Mouse (Mus musculus) neural tube, embryonic 13.5 days (tissue): ENCODE results near the gene Rnf11. TPM values are rescaled to one million over a fixed set of nuclear protein-coding genes. Genes with fewer than 3 reads are reported as not detected.

Experiments
- ATAC-seq: fragments of 200-750 bp; cut with Nextera tagmentation; 2 replicates; pipeline ENCODE4 v1.8.0; 2017; ENCODE audit warnings: low read depth, mild to moderate bottlenecking, moderate TSS enrichment, moderate library complexity
- H3K27ac ChIP-seq: fragments of 300-500 bp; sonication (generic); replicated peaks from 2 replicates; pipeline ENCODE4 v1.5.1; 2015; ENCODE audit warnings: moderate library complexity, mild to moderate bottlenecking, inconsistent platforms
- H3K27me3 ChIP-seq: fragments of 300-500 bp; sonication (generic); 2 replicates; pipeline ENCODE4 v1.6.1; 2015; ENCODE audit warnings: mild to moderate bottlenecking, inconsistent platforms
- H3K36me3 ChIP-seq: fragments of 300-500 bp; sonication (generic); 2 replicates; pipeline ENCODE4 v1.6.1; 2015; ENCODE audit warnings: mild to moderate bottlenecking, inconsistent platforms
- H3K4me1 ChIP-seq: fragments of 300-500 bp; sonication (generic); replicated peaks from 2 replicates; pipeline ENCODE4 v1.6.1; 2015; ENCODE audit warnings: inconsistent platforms
- H3K4me2 ChIP-seq: fragments of 300-500 bp; sonication (generic); 2 replicates; pipeline ENCODE4 v1.6.1; 2015; ENCODE audit warnings: inconsistent platforms, mild to moderate bottlenecking, moderate library complexity
- H3K4me3 ChIP-seq: fragments of 300-500 bp; sonication (generic); 2 replicates; pipeline ENCODE4 v1.5.1; 2015; ENCODE audit warnings: mild to moderate bottlenecking, inconsistent platforms
- H3K9ac ChIP-seq: fragments of 300-500 bp; sonication (generic); 2 replicates; pipeline ENCODE4 v1.6.1; 2015; ENCODE audit warnings: moderate library complexity, mild to moderate bottlenecking, inconsistent platforms
- H3K9me3 ChIP-seq: fragments of 300-500 bp; sonication (generic); 2 replicates; pipeline ENCODE4 v1.6.1; 2016; ENCODE audit warnings: inconsistent platforms
- WGBS: fragments of 180-500 bp; shearing (Covaris S2); methylation state at CpG from one replicate; pipeline ENCODE4 v1.1.7; 2015; 5-methylcytosine and 5-hydroxymethylcytosine counted together
- polyA plus RNA-seq: library from polyadenylated mRNA; unstranded; fragments of >200 nt; fragmentation: Nextera tagmentation; extraction: Ambion mirVana; gene quantifications from 2 replicates; pipeline ENCODE4 v1.2.1, GENCODE M21; 2015

Rnf11 gene
- polyA plus RNA-seq, 1 experiment from 2014 or later: 66.7 TPM

DNA sequence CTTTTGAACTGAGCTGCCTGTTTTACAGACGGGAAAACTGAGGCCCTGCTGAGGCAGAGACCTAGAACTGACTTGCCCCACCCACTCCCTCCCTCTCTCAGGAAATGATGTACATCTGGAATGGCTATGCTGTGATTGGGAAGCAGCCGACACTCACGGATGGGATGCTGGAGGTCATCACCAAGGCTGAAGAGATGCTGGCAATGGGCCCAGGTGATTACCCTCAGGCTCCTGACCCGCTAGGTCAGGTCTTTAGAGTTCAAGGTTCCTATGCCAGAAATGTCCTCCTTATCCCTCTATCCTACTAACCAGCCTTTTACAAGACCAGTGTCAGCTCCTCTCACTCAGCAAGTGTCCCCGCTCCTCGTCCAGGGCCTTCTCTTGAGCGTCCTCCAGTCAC lies 42.4 kb downstream of the Rnf11 start:
- Histone ChIP-seq H3K4me2 (no peak overlapping the region), H3K27me3 (no peaks in the 10 kb centered on the region), H3K4me3 (no peak overlapping the region), H3K9me3 (no peaks in the 10 kb centered on the region), H3K4me1 (no peaks in the 10 kb centered on the region; the same call in 1 of the 2 replicates), H3K36me3 (no peaks in the 10 kb centered on the region), H3K27ac (no peak overlapping the region), H3K9ac (no peak overlapping the region)
- 93% methylated on average over 7 of the region's 7 CpGs for WGBS
- ATAC-seq: no peak

DNA sequence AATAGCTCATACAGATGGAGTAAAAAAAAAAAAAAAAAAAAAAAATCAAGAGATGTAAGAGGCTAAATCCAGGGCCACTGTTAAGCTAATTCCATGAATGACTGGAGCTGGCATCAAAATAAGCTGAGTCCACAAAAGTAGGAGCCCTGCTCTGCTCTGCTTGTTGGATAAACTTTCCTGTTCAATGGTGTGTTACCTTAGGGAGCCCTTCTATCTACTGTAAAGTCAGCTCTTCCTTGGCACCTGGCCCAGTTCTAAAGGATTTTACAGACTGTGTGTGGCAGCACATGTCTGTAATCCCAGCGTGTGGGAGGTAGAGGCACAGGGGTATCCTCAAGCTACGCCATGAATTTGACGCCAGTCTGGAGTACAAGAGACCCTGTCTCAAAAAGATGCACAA lies 43.5 kb downstream of the Rnf11 start:
- Histone ChIP-seq H3K4me3 (no peak overlapping the region), H3K27me3 (no peaks in the 10 kb centered on the region), H3K27ac (no peak overlapping the region), H3K36me3 (no peaks in the 10 kb centered on the region), H3K4me1 (no peaks in the 10 kb centered on the region; the same call in 1 of the 2 replicates), H3K9me3 (no peaks in the 10 kb centered on the region), H3K4me2 (no peak overlapping the region), H3K9ac (no peak overlapping the region)
- WGBS: 89% methylated on average over 3 of the region's 3 CpGs
- ATAC-seq: no peak

DNA sequence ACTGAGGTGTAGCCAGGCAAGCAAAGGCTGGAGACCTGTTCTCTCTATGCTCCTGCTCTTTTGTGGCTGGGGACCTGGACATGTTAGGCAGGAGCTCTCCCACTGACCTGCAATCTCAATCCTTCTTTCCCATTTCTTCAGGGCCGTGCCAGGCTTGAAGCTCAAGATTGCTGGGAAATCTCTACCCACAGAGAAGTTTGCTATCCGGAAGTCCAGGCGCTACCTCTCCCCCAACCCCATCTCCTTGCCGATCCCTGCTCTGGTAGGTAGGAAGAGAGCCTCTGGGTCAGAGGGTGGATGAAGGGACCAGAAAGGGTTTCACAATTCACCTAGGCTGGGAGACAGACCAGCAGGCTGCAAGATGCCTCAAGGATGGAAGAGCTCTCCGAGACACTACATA lies 44.1 kb downstream of the Rnf11 start:
- Histone ChIP-seq H3K4me3 (no peak overlapping the region), H3K36me3 (no peaks in the 10 kb centered on the region), H3K4me2 (no peak overlapping the region), H3K27me3 (no peaks in the 10 kb centered on the region), H3K9me3 (no peaks in the 10 kb centered on the region), H3K9ac (no peak overlapping the region), H3K4me1 (no peaks in the 10 kb centered on the region; the same call in 1 of the 2 replicates), H3K27ac (no peak overlapping the region)
- WGBS: 94% methylated on average over 5 of the region's 5 CpGs
- ATAC-seq: no peak

DNA sequence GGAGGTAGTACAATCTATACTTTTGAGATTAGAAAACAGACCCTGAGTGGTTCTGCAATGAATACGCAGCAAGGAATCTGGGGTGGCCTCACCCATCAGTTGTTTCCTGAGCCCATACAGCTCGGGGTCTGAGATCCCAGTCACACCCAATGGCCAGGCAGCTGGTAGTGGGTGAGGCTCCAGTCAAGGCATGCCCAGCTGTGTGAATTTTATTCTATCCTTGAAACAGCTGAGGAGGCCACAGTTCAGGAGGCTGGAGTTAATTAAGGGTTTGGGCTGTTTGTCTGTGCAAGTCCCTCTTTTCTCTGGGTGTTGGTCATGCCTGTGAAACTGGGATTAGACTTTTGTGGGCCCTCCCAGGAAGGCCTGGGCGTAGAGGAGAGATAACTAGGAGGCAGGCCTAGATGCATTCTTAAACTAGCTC lies 44.7 kb downstream of the Rnf11 start:
- H3K27ac ChIP-seq: no peak overlapping the region
- WGBS: 89% methylated on average over 3 of the region's 3 CpGs
- no peak for ATAC-seq

DNA sequence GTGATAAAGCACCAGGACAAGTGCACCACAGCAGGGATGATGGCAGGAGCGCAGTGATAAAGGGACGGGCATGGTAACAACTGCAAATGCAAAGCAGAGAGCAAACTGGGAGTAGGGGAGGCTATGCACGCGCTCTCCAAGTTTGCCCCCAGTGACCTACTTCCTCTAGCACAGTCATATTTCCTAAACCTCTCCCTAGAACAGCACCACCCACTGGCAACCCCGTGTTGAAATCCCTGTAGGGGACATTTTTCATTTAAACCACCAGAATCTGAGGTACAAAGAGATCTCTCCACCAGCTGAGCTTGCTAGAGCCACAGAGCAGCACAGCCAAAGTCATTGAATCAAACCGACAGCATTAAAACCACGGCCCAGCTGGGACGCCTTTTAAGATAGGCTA lies 45.4 kb downstream of the Rnf11 start:
- Histone ChIP-seq H3K4me1 (no peaks in the 10 kb centered on the region; the same call in 1 of the 2 replicates), H3K4me2 (no peak overlapping the region), H3K9ac (no peak overlapping the region), H3K36me3 (no peaks in the 10 kb centered on the region), H3K27ac (no peak overlapping the region), H3K9me3 (no peaks in the 10 kb centered on the region), H3K27me3 (no peaks in the 10 kb centered on the region), H3K4me3 (no peak overlapping the region)
- ATAC-seq: no peak
- WGBS: 65% methylated on average over 8 of the region's 8 CpGs

More for the DNA sequence above, 44.7 kb downstream of the Rnf11 start:
- H3K4me1 ChIP-seq: no peaks in the 10 kb centered on the region; the same call in 1 of the 2 replicates
- H3K4me2 ChIP-seq: no peak overlapping the region
- no peaks in the 10 kb centered on the region for H3K36me3 ChIP-seq
- H3K9me3 ChIP-seq: no peaks in the 10 kb centered on the region
- H3K4me3 ChIP-seq: no peak overlapping the region
- H3K27me3 ChIP-seq: no peaks in the 10 kb centered on the region
- 0 out of 2 replicates have a peak overlapping the region, but pooled peaks have one; percentile 12 for H3K9ac ChIP-seq

GRCm38 (mm10) chr4:109437913-109438878 lies 46.3 kb downstream of the Rnf11 start:
- Histone ChIP-seq H3K9me3 (no peaks in the 10 kb centered on the region), H3K9ac (no peak overlapping the region), H3K27me3 (no peaks in the 10 kb centered on the region), H3K27ac (no peak overlapping the region), H3K4me3 (no peak overlapping the region), H3K4me1 (no peaks in the 10 kb centered on the region; the same call in 1 of the 2 replicates), H3K4me2 (no peak overlapping the region), H3K36me3 (no peaks in the 10 kb centered on the region)
- 47% methylated on average over 9 of the region's 9 CpGs for WGBS
- peak; percentile 60; the same call in 1 of the 2 replicates for ATAC-seq

- Histone ChIP-seq H3K27ac (no peak overlapping the region), H3K4me1 (no peaks in the 10 kb centered on the region; the same call in none of the 2 replicates), H3K9ac (no peak overlapping the region), H3K9me3 (no peaks in the 10 kb centered on the region), H3K4me2 (no peak overlapping the region), H3K4me3 (no peak overlapping the region), H3K36me3 (no peaks in the 10 kb centered on the region), H3K27me3 (no peaks in the 10 kb centered on the region)
- 93% methylated on average over 1 of the region's 1 CpGs for WGBS
- no peak for ATAC-seq
Measured at GRCm38 (mm10) chr4:109434256-109434655, 50.3 kb downstream of the Rnf11 start.

- H3K4me2 ChIP-seq: no peak overlapping the region
- WGBS: 82% methylated on average over 6 of the region's 6 CpGs
- ATAC-seq: no peak
- no peaks in the 10 kb centered on the region for H3K27me3 ChIP-seq
- no peaks in the 10 kb centered on the region; the same call in none of the 2 replicates for H3K4me1 ChIP-seq
- no peaks in the 10 kb centered on the region for H3K9me3 ChIP-seq
- H3K4me3 ChIP-seq: no peak overlapping the region
- no peak overlapping the region for H3K9ac ChIP-seq
- no peak overlapping the region for H3K27ac ChIP-seq
- H3K36me3 ChIP-seq: no peaks in the 10 kb centered on the region
Measured at GRCm38 (mm10) chr4:109433641-109434040, 50.9 kb downstream of the Rnf11 start.

DNA sequence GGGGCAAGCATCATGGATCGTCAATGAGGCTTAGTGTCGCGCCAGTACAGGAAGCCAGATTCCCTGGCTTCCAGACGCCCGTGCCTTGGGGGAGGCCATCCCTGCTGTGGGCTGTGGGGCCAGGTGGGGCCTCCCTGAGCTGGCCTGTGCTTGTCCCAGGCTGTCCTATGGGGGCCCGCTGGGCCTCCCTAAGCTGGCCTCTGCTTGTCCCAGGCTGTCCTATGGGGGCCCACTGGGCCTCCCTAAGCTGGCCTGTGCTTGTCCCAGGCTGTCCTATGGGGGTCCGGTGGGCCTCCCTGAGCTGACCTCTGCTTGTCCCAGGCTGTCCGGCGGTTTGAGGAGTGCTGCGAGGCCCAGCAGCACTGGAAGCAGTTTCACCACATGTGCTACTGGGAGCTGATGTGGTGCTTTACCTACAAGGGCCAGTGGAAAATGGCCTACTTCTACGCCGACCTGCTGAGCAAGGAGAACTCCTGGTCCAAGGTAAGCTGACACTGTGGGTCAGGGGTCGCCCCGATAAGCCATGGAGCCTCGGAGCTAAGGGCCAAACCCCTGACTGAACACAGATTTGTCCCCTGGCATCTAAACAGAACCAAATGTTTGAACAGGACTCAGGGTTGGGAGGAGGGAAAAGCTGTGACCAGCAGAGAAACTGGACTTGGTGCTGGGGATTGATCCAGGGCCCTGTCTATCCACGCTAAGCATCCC lies 51.7 kb downstream of the Rnf11 start:
- Histone ChIP-seq H3K36me3 (no peaks in the 10 kb centered on the region), H3K27me3 (no peaks in the 10 kb centered on the region), H3K27ac (no peak overlapping the region), H3K9me3 (no peaks in the 10 kb centered on the region), H3K9ac (no peak overlapping the region), H3K4me2 (no peak overlapping the region), H3K4me1 (no peaks in the 10 kb centered on the region; the same call in 1 of the 2 replicates), H3K4me3 (no peak overlapping the region)
- WGBS: 85% methylated on average over 16 of the region's 16 CpGs
- no peak for ATAC-seq

- Histone ChIP-seq H3K27me3 (no peaks in the 10 kb centered on the region), H3K27ac (no peak overlapping the region), H3K4me2 (no peak overlapping the region), H3K9ac (no peak overlapping the region), H3K4me1 (no peaks in the 10 kb centered on the region; the same call in 1 of the 2 replicates), H3K4me3 (no peak overlapping the region), H3K36me3 (no peaks in the 10 kb centered on the region), H3K9me3 (no peaks in the 10 kb centered on the region)
- 59% methylated on average over 13 of the region's 13 CpGs for WGBS
- peak; percentile 33; the same call in 1 of the 2 replicates for ATAC-seq
Measured at GRCm38 (mm10) chr4:109430854-109431253, 53.7 kb downstream of the Rnf11 start.

DNA sequence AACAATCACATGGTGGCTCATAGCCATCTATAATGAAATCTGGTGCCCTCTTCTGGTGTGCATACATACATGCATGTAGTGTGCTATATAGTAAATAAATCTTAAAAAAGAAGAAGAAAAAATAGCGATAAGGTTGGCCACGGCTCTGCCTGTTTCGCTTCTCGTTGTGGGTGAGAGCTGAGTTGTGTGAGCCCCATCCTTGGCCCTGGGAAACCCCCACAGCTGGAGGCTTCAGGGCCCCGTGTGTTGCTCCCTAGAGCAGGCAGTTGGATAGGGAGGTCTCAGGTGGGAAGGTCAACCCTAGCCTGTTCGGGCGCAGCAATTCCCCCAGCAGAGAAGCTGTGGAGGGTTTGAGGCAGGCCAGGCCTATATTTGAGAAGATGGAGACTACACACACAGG lies 54.3 kb downstream of the Rnf11 start:
- Histone ChIP-seq H3K4me2 (no peak overlapping the region), H3K4me3 (no peak overlapping the region), H3K36me3 (no peaks in the 10 kb centered on the region), H3K27ac (no peak overlapping the region), H3K4me1 (no peaks in the 10 kb centered on the region; the same call in 1 of the 2 replicates), H3K9me3 (no peaks in the 10 kb centered on the region), H3K9ac (no peak overlapping the region), H3K27me3 (no peaks in the 10 kb centered on the region)
- WGBS: 93% methylated on average over 7 of the region's 7 CpGs
- ATAC-seq: no peak

- no peaks in the 10 kb centered on the region for H3K9me3 ChIP-seq
- H3K4me1 ChIP-seq: no peaks in the 10 kb centered on the region
- H3K9ac ChIP-seq: no peak overlapping the region
- no peaks in the 10 kb centered on the region for H3K36me3 ChIP-seq
- no peaks in the 10 kb centered on the region for H3K27me3 ChIP-seq
- H3K4me3 ChIP-seq: no peak overlapping the region
- no peak overlapping the region for H3K4me2 ChIP-seq
- ATAC-seq: no peak
- no peak overlapping the region for H3K27ac ChIP-seq
- WGBS: 78% methylated on average over 1 of the region's 1 CpGs
Measured at GRCm38 (mm10) chr4:109427058-109427457, 57.5 kb downstream of the Rnf11 start.
